Mouse (Mus musculus) heart, postnatal 0 days (tissue): ENCODE measurements around the gene Elf3. TPM values are rescaled to one million over a fixed set of nuclear protein-coding genes. Genes with fewer than 3 reads are reported as not detected.

Experiments used
- ATAC-seq: fragments of 200-750 bp; cut with Nextera tagmentation; 2 replicates; pipeline ENCODE4 v1.8.0; 2017; ENCODE audit warnings: low read depth, moderate number of reproducible peaks, moderate library complexity; ENCODE audit not compliant: insufficient read depth
- DNase-seq: peaks from one replicate; pipeline ENCODE4 v3.0.0-alpha.2; 2016; ENCODE audit warnings: low spot score
- H3K27ac ChIP-seq: fragments of 300-500 bp; sonication (generic); 2 replicates; pipeline ENCODE4 v1.5.1; 2014; ENCODE audit warnings: low read depth, mild to moderate bottlenecking
- H3K27me3 ChIP-seq: fragments of 300-500 bp; sonication (generic); 2 replicates; pipeline ENCODE4 v1.6.1; 2014; ENCODE audit warnings: low read length, mixed read lengths; ENCODE audit not compliant: control insufficient read depth, insufficient read depth
- H3K36me3 ChIP-seq: fragments of 300-500 bp; sonication (generic); replicated peaks from 2 replicates; pipeline ENCODE4 v1.6.1; 2014; ENCODE audit warnings: low read length, mixed read lengths; ENCODE audit not compliant: control insufficient read depth, insufficient read depth
- H3K4me1 ChIP-seq: fragments of 300-500 bp; sonication (generic); 2 replicates; pipeline ENCODE4 v1.6.1; 2014; ENCODE audit warnings: antibody characterized with exemption; ENCODE audit not compliant: control insufficient read depth, insufficient read depth
- H3K4me2 ChIP-seq: fragments of 300-500 bp; sonication (generic); 2 replicates; pipeline ENCODE4 v1.6.1; 2014; ENCODE audit warnings: low read depth, mild to moderate bottlenecking, low read length, moderate library complexity
- H3K4me3 ChIP-seq: fragments of 300-500 bp; sonication (generic); 2 replicates; pipeline ENCODE4 v1.5.1; 2014; ENCODE audit warnings: low read depth, low read length
- H3K9ac ChIP-seq: fragments of 300-500 bp; sonication (generic); replicated peaks from 2 replicates; pipeline ENCODE4 v1.6.1; 2014; ENCODE audit warnings: low read depth, low read length, mixed read lengths
- H3K9me3 ChIP-seq: fragments of 300-500 bp; sonication (generic); replicated peaks from 2 replicates; pipeline ENCODE4 v1.6.1; 2016; ENCODE audit warnings: low read length; ENCODE audit not compliant: control insufficient read depth
- CTCF ChIP-seq: IDR thresholded peaks from 2 replicates; pipeline ENCODE4 v1.5.1; 2016; ENCODE audit warnings: antibody characterized with exemption, control low read depth, low read depth
- EP300 ChIP-seq: IDR thresholded peaks from 2 replicates; pipeline ENCODE4 v1.6.1; 2016; ENCODE audit warnings: antibody characterized with exemption, low read depth
- WGBS: fragments of 180-500 bp; shearing (Covaris S2); extraction: QIAGEN DNeasy Blood & Tissue Kit; methylation state at CpG from one replicate; pipeline ENCODE4 v1.1.7; 2014; 5-methylcytosine and 5-hydroxymethylcytosine counted together
- polyA plus RNA-seq: library from polyadenylated mRNA; unstranded; fragments of >200 nt; fragmentation: Nextera tagmentation; extraction: Ambion mirVana; gene quantifications from 2 replicates; pipeline ENCODE4 v1.2.1, GENCODE M21; 2015
- total RNA-seq: library from RNA; depleted of rRNA; stranded (reverse); fragments of >200 nt; gene quantifications from 2 replicates; pipeline ENCODE4 v1.2.3, GENCODE M21; 2014; ENCODE audit warnings: low replicate concordance

The Elf3 gene
- total and polyA plus RNA-seq, 2 experiments from 2014 or later = 0.57 to 0.99 TPM

DNA sequence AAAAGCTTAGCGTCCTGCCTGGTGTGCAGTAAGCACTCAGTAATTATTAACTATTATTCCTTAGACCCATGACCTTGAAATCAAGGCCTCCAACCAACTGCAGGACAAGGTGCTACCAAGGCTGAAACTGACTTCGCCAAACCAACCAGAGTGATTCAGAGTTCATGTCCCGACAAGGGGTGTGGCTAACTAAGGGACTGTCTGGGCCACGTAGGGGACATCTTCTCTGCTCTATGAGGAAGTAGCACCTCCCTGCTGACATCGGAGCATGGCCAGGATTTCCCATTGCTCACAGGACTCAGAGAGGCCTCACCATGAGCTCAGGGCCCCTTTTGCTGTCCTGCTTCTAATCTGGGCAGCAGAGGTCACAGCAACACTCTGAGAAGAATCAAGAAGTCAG is 7.5 kb upstream of the Elf3 start:
- Histone ChIP-seq H3K9ac (no peak overlapping the region), H3K27ac (no peak overlapping the region), H3K4me3 (no peak overlapping the region), H3K4me1 (no peaks in the 10 kb centered on the region), H3K9me3 (no peaks in the 10 kb centered on the region), H3K27me3 (no peaks in the 10 kb centered on the region), H3K36me3 (peaks cover 67% of the 10 kb centered on the region), H3K4me2 (no peak overlapping the region)
- WGBS = 65% methylated on average over 5 of the region's 5 CpGs
- no peak for TF ChIP-seq CTCF
- no peak for TF ChIP-seq EP300
- no peak for DNase-seq
- ATAC-seq = no peak

DNA sequence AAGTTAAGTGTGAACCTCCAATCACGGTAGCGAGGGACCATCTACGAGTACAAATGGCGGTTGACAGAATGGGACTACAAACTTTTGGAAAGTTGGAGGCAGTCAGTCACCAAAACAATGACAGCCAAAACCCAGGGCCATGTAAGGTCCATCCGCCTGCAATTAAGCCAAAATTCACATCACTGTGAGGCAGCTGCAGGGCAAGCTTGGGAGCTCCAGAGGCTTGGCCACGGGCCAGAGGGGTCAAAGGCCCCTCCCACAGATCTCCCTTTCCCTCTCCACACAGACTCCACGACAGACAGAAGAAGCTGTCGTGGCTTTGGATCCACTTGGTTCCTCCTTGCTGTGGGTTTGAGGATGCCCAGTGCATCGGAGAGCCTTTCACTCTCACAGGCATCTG is 4.9 kb upstream of the Elf3 start:
- Histone ChIP-seq H3K4me3 (no peak overlapping the region), H3K27me3 (peaks cover 2% of the 10 kb centered on the region; the same call in 1 of the 2 replicates), H3K27ac (no peak overlapping the region), H3K9me3 (no peaks in the 10 kb centered on the region), H3K4me2 (no peak overlapping the region), H3K36me3 (peaks cover 61% of the 10 kb centered on the region), H3K4me1 (peaks cover 4% of the 10 kb centered on the region; the same call in 1 of the 2 replicates), H3K9ac (no peak overlapping the region)
- DNase-seq (no peak), ATAC-seq (no peak)
- TF ChIP-seq EP300 (no peak), CTCF (no peak)
- WGBS = 76% methylated on average over 9 of the region's 9 CpGs

DNA sequence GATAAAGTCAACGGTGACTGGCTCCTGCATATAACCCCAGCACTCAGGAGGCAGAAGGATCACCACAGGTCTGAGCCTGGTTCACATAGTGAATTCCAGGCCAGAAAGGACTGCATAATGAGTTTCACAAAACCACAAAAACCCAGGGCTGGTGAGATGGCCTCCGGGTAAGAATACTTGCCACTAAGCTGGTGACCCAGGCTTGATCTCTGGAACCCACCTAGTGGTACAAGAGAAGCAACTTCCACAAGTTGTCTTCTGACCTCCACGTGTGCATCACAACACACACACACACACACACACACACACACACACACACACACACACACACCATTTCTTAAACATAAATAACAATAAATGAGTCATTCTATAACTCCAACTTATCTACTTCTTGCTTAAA is 4.0 kb upstream of the Elf3 start:
- Histone ChIP-seq H3K36me3 (peaks cover 54% of the 10 kb centered on the region), H3K4me1 (peaks cover 4% of the 10 kb centered on the region; the same call in 1 of the 2 replicates), H3K27me3 (peaks cover 7% of the 10 kb centered on the region; the same call in 1 of the 2 replicates), H3K4me3 (no peak overlapping the region), H3K4me2 (no peak overlapping the region), H3K9ac (no peak overlapping the region), H3K27ac (no peak overlapping the region), H3K9me3 (no peaks in the 10 kb centered on the region)
- ATAC-seq (no peak), DNase-seq (no peak)
- 81% methylated on average over 3 of the region's 3 CpGs for WGBS
- TF ChIP-seq CTCF (no peak), EP300 (no peak)

DNA sequence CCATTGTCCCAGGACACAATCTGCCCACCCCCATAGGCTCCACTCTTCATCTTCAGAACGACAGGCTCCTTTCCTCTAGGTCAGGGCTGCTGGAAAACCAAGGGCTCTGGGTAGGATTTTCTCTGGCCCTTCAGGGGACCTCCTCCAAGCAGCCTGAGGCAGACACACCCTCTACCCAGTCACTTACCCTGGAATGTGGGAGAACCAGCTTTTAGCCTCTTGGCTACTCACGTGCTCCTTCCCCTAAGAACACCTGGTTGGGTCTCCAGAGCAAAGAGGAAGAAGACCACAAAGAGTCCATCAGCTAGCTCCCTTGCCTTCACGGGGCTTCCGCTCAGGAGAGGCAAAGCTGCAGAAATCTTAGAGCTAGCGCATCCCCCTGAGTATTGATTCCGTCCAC is 2.6 kb upstream of the Elf3 start:
- WGBS = 75% methylated on average over 6 of the region's 6 CpGs
- H3K27ac ChIP-seq = peak overlapping the region; percentile 20; the same call in 1 of the 2 replicates
- ATAC-seq (no peak), DNase-seq (no peak)
- H3K4me2 ChIP-seq = no peak overlapping the region
- peaks cover 40% of the 10 kb centered on the region for H3K36me3 ChIP-seq
- H3K9me3 ChIP-seq = no peaks in the 10 kb centered on the region
- peaks cover 4% of the 10 kb centered on the region; the same call in 1 of the 2 replicates for H3K4me1 ChIP-seq
- TF ChIP-seq CTCF = no peak
- H3K27me3 ChIP-seq = peaks cover 17% of the 10 kb centered on the region
- H3K9ac ChIP-seq = no peak overlapping the region; the same call in 1 of the 2 replicates
- H3K4me3 ChIP-seq = no peak overlapping the region

DNA sequence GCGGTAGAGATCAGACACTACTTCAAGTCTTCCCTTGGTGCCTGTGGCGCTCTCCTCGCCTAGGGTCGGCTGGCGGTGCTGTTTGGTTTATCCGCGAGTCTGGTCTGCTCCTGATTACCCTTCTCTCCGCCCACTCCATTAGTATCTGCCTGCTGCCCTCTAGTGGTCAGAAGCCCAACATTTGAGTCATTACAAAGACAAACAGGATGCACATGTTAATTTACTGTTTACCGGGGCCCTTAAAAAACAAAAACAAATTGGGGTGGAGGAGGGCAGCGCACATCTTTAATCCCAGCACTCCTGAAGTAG is 714 bp upstream of the Elf3 start:
- peaks cover 26% of the 10 kb centered on the region for H3K27me3 ChIP-seq
- TF ChIP-seq CTCF (peak; percentile 91), EP300 (no peak)
- peak overlapping the region; percentile 27 for H3K4me3 ChIP-seq
- H3K9me3 ChIP-seq = no peaks in the 10 kb centered on the region
- ATAC-seq (peak; percentile 58; the same call in 1 of the 2 replicates), DNase-seq (peak; percentile 87)
- peaks cover 22% of the 10 kb centered on the region for H3K36me3 ChIP-seq
- H3K4me2 ChIP-seq = peak overlapping the region; percentile 62
- no peak overlapping the region for H3K9ac ChIP-seq
- H3K4me1 ChIP-seq = peaks cover 4% of the 10 kb centered on the region; the same call in 1 of the 2 replicates
- H3K27ac ChIP-seq = no peak overlapping the region
- WGBS = 3% methylated on average over 10 of the region's 10 CpGs

DNA sequence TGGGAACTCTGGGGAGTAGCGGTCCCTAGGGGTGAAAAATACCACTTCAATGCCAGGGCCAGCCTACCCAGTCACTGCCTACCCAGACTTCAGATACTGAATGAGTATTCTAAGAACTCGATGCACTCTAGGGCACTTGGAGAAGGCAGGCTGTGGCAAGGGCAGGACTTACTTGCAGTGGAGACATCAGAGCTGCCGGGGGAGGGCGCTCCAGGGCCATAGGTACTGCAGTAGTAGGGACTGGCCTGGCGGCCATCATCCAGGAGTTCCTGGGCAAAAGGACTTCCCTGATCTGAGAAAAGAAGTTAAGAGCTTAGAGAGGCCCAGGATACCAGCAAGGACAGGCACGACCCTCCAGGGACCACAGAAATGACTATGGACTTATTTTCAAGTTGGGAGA is 2.1 kb downstream of the Elf3 start:
- H3K9ac ChIP-seq = no peak overlapping the region
- H3K4me1 ChIP-seq = peaks cover 12% of the 10 kb centered on the region; the same call in 1 of the 2 replicates
- WGBS = 73% methylated on average over 6 of the region's 6 CpGs
- H3K4me3 ChIP-seq = no peak overlapping the region
- H3K36me3 ChIP-seq = no peaks in the 10 kb centered on the region
- H3K9me3 ChIP-seq = no peaks in the 10 kb centered on the region
- no peak for ATAC-seq
- no peak overlapping the region for H3K27ac ChIP-seq
- DNase-seq = no peak
- H3K27me3 ChIP-seq = peaks cover 30% of the 10 kb centered on the region
- no peak overlapping the region for H3K4me2 ChIP-seq
- TF ChIP-seq CTCF (no peak), EP300 (no peak)
